Mouse (Mus musculus) heart, embryonic 15.5 days (tissue): ENCODE measurements around the gene Mcrs1. TPM values are rescaled to one million over a fixed set of nuclear protein-coding genes. Genes with fewer than 3 reads are reported as not detected.

Experiments
- ATAC-seq: fragments of 200-750 bp; cut with Nextera tagmentation; replicated peaks from 2 replicates; pipeline ENCODE4 v1.8.0; 2017; ENCODE audit warnings: low read depth, moderate TSS enrichment; ENCODE audit not compliant: insufficient number of reproducible peaks, insufficient read depth, low FRiP score
- H3K27ac ChIP-seq: fragments of 300-500 bp; sonication (generic); 2 replicates; pipeline ENCODE4 v1.5.1; 2015; ENCODE audit warnings: mild to moderate bottlenecking, inconsistent platforms
- H3K27me3 ChIP-seq: fragments of 300-500 bp; sonication (generic); 2 replicates; pipeline ENCODE4 v1.6.1; 2015; ENCODE audit warnings: inconsistent platforms
- H3K36me3 ChIP-seq: fragments of 300-500 bp; sonication (generic); 2 replicates; pipeline ENCODE4 v1.6.1; 2015; ENCODE audit warnings: mild to moderate bottlenecking, inconsistent platforms
- H3K4me1 ChIP-seq: fragments of 300-500 bp; sonication (generic); replicated peaks from 2 replicates; pipeline ENCODE4 v1.6.1; 2015; ENCODE audit warnings: inconsistent platforms
- H3K4me2 ChIP-seq: fragments of 300-500 bp; sonication (generic); 2 replicates; pipeline ENCODE4 v1.6.1; 2015; ENCODE audit warnings: inconsistent platforms, mild to moderate bottlenecking, moderate library complexity
- H3K4me3 ChIP-seq: fragments of 300-500 bp; sonication (generic); 2 replicates; pipeline ENCODE4 v1.5.1; 2015; ENCODE audit warnings: mild to moderate bottlenecking, inconsistent platforms
- H3K9ac ChIP-seq: fragments of 300-500 bp; sonication (generic); 2 replicates; pipeline ENCODE4 v1.6.1; 2015; ENCODE audit warnings: mild to moderate bottlenecking, inconsistent platforms
- H3K9me3 ChIP-seq: fragments of 300-500 bp; sonication (generic); replicated peaks from 2 replicates; pipeline ENCODE4 v1.6.1; 2016; ENCODE audit warnings: inconsistent platforms
- WGBS: fragments of 180-500 bp; shearing (Covaris S2); methylation state at CpG from one replicate; pipeline ENCODE4 v1.1.7; 2015; ENCODE audit warnings: mixed read lengths; 5-methylcytosine and 5-hydroxymethylcytosine counted together
- polyA plus RNA-seq: library from polyadenylated mRNA; unstranded; fragments of >200 nt; fragmentation: Nextera tagmentation; extraction: Ambion mirVana; gene quantifications from 2 replicates; pipeline ENCODE4 v1.2.1, GENCODE M21; 2015

Gene Mcrs1
- polyA plus RNA-seq, 1 experiment from 2014 or later = 134 TPM

GRCm38 (mm10) chr15:99225081-99225810 lies 26.5 kb downstream of the Mcrs1 start:
- peak overlapping the region; percentile 92 for H3K4me2 ChIP-seq
- peaks cover 96% of the 10 kb centered on the region for H3K27me3 ChIP-seq
- peak overlapping the region; percentile 49 for H3K4me3 ChIP-seq
- WGBS = 2% methylated on average over 22 of the region's 22 CpGs
- H3K9ac ChIP-seq = peak overlapping the region; percentile 7; the same call in 1 of the 2 replicates
- no peaks in the 10 kb centered on the region for H3K9me3 ChIP-seq
- H3K4me1 ChIP-seq = peaks cover 42% of the 10 kb centered on the region
- no peaks in the 10 kb centered on the region for H3K36me3 ChIP-seq
- no peak overlapping the region for H3K27ac ChIP-seq
- ATAC-seq = no peak

DNA sequence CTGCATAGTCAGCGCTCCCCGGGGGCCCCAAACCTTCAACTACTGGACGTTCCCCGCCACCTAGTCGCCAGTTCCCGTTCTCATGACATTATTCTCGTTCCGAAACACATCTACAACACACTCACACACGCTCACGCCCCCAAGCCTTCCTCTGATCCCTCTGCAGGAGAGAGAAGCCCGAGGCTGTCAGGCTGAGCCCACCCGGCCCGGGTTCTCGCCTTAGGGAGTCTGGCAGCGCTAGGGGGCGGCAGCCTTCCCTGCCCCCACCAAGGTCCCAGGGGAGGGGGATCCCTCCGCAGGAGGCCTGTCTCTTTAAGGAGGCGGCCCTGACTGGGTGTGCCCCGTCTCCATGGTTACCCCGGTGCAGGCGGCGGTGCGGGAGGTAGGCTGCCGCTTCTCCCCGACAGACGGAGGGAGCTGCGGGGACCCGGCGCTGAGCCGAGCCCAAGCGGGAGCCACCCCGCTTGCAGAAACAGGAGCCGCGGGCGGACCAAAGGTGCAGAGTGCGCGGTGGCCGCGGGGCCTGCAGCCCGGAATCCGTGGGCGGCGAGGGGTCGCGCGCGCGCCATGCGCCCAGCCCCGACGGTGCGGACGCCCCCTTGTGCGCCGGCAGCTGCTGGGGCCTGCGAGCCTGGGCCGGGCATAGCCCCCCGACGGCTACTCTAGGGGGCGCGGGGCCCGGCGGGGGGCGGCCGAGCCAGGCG lies 27.4 kb downstream of the Mcrs1 start, which contains the start of gene Kcnh3:
Gene Kcnh3, plus strand, starts transcription at position 654 of the 704 bp plus-strand sequence.
- no peak within 1 kb of the TSS for H3K27ac ChIP-seq
- H3K9me3 ChIP-seq = no peaks in the 10 kb centered on the region
- peaks cover 42% of the 10 kb centered on the region for H3K4me1 ChIP-seq
- peak; percentile 36 for ATAC-seq
- peak within 1 kb of the TSS; percentile 49 for H3K9ac ChIP-seq
- H3K4me2 ChIP-seq = peak within 1 kb of the TSS; percentile 92
- H3K36me3 ChIP-seq = no peaks in the 10 kb centered on the region
- 1% methylated on average over 66 of the region's 66 CpGs for WGBS
- peak within 1 kb of the TSS; percentile 49 for H3K4me3 ChIP-seq
- H3K27me3 ChIP-seq = peaks cover 97% of the 10 kb centered on the region

DNA sequence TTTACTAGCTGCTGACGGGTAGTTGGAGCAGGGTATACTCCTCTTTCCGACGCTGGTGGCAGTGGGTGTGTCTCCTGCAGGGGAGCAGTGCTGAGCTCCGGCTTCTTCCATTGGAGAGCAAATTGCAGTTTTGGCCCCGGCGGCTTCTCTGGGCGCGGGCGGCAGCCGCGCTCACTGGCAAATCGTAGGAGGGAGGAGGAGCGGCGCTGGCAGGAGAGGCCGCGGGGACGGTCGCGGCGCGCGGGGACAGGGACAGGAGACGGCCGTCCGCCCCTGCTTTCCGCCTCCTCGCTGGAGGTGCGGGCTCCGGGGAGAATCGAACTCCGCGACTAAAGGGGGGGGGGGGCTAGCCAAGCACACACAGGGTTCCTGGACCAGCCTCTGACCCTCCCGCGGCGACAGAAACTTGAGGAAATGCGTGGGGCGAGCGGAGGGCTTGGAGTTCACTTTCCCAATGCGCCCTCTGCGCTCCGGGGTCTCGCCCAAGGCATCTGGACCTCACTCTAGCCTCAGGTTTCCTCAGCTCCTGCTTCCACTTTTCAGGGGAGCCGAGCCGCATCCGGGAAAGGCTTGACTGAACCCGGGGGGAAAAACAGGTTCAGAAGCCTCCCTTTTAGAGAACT lies 28.1 kb downstream of the Mcrs1 start:
- H3K4me1 ChIP-seq = peaks cover 40% of the 10 kb centered on the region
- H3K9ac ChIP-seq = peak overlapping the region; percentile 49
- H3K36me3 ChIP-seq = no peaks in the 10 kb centered on the region
- peaks cover 93% of the 10 kb centered on the region for H3K27me3 ChIP-seq
- peak overlapping the region; percentile 92 for H3K4me2 ChIP-seq
- no peaks in the 10 kb centered on the region for H3K9me3 ChIP-seq
- peak overlapping the region; percentile 49 for H3K4me3 ChIP-seq
- H3K27ac ChIP-seq = no peak overlapping the region
- ATAC-seq = no peak
- under 1% methylated on average over 46 of the region's 46 CpGs for WGBS

DNA sequence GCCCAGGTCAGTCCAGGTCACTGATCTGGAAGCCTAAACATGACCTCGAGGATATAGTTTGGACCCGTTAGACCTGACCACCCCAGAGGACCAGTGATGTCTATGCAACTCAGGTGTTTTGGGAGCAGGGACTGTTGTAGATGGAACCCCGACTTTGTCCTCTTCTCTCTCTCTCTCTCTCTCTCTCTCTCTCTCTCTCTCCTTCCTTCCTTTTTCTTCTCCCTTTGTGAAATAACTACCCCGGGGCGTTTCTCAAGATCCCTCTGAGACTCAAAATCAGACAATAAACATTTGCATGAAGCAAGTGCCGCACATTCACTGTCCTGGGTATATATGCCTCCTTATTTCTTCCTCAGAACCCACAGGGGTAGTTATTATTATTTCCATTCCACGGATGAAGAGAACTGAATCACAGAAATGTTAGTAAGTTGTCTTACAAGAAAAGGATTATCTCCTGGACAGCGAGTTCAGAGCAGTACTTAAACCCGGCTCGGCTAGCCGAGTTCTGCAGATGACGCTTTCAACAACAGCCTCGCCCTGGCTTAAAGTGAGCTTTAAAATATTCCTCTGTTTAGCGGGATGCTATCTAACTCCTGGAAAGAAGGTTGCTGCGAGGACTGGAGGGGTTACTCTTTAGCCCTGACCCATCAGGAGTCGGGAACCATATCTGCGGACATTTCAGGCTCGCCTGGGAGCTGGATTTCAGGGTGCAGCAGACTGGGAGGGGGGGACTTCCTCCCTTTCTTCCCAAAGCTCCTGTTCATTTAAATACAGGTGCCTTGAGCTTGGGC lies 28.8 kb downstream of the Mcrs1 start:
- no peaks in the 10 kb centered on the region for H3K9me3 ChIP-seq
- ATAC-seq = no peak
- H3K4me1 ChIP-seq = peaks cover 40% of the 10 kb centered on the region
- H3K27ac ChIP-seq = no peak overlapping the region
- no peaks in the 10 kb centered on the region for H3K36me3 ChIP-seq
- H3K4me3 ChIP-seq = peak overlapping the region; percentile 49
- H3K27me3 ChIP-seq = peaks cover 86% of the 10 kb centered on the region
- peak overlapping the region; percentile 92 for H3K4me2 ChIP-seq
- WGBS = 8% methylated on average over 18 of the region's 18 CpGs
- H3K9ac ChIP-seq = peak overlapping the region; percentile 49

- no peak overlapping the region for H3K4me3 ChIP-seq
- no peak overlapping the region for H3K4me2 ChIP-seq
- WGBS = 20% methylated on average over 8 of the region's 8 CpGs
- H3K27me3 ChIP-seq = peaks cover 71% of the 10 kb centered on the region
- no peaks in the 10 kb centered on the region for H3K9me3 ChIP-seq
- no peak for ATAC-seq
- no peak overlapping the region for H3K9ac ChIP-seq
- H3K4me1 ChIP-seq = peaks cover 40% of the 10 kb centered on the region
- no peaks in the 10 kb centered on the region for H3K36me3 ChIP-seq
- H3K27ac ChIP-seq = no peak overlapping the region
Observed at GRCm38 (mm10) chr15:99221315-99221952, 30.3 kb downstream of the Mcrs1 start.

DNA sequence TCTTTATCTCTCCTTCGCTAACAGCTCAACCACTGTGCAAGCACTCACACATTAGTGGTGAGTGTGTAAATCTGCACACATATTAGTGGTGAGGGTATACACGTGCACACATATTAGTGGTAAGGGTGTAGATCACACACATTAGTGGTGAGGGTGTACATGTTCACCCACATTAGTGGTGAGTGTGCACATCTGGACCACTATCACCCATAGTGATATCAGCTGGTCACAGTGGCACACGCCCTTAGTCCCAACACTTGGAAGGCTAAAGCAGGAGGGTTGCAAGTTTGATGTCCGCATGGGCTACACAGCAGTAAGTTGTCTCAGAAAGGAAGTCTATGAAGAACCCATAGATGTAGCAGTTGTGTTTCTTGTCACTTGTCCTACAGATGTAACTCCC lies 34.1 kb downstream of the Mcrs1 start:
- Histone ChIP-seq H3K4me3 (no peak overlapping the region), H3K9ac (no peak overlapping the region), H3K36me3 (peaks cover 11% of the 10 kb centered on the region), H3K27me3 (peaks cover 34% of the 10 kb centered on the region), H3K27ac (no peak overlapping the region), H3K4me2 (no peak overlapping the region), H3K9me3 (no peaks in the 10 kb centered on the region), H3K4me1 (peaks cover 9% of the 10 kb centered on the region)
- no peak for ATAC-seq
- 82% methylated on average over 4 of the region's 4 CpGs for WGBS

- Histone ChIP-seq H3K27ac (no peak overlapping the region), H3K4me1 (no peaks in the 10 kb centered on the region), H3K9ac (no peak overlapping the region), H3K4me2 (no peak overlapping the region), H3K4me3 (no peak overlapping the region), H3K9me3 (no peaks in the 10 kb centered on the region), H3K27me3 (peaks cover 17% of the 10 kb centered on the region), H3K36me3 (peaks cover 26% of the 10 kb centered on the region)
- ATAC-seq = no peak
- WGBS = 87% methylated on average over 11 of the region's 11 CpGs
Observed at GRCm38 (mm10) chr15:99215741-99216463, 35.9 kb downstream of the Mcrs1 start.

GRCm38 (mm10) chr15:99214941-99215340 lies 36.8 kb downstream of the Mcrs1 start:
- Histone ChIP-seq H3K9me3 (no peaks in the 10 kb centered on the region), H3K27ac (no peak overlapping the region), H3K36me3 (peaks cover 32% of the 10 kb centered on the region), H3K4me2 (no peak overlapping the region), H3K4me3 (no peak overlapping the region), H3K9ac (no peak overlapping the region), H3K27me3 (peaks cover 8% of the 10 kb centered on the region; the same call in 1 of the 2 replicates), H3K4me1 (no peaks in the 10 kb centered on the region)
- no peak for ATAC-seq
- 75% methylated on average over 2 of the region's 2 CpGs for WGBS

- Histone ChIP-seq H3K4me1 (no peaks in the 10 kb centered on the region), H3K4me3 (no peak overlapping the region), H3K9me3 (no peaks in the 10 kb centered on the region), H3K4me2 (no peak overlapping the region), H3K27ac (no peak overlapping the region), H3K36me3 (peaks cover 46% of the 10 kb centered on the region), H3K27me3 (no peaks in the 10 kb centered on the region), H3K9ac (no peak overlapping the region)
- no peak for ATAC-seq
- 83% methylated on average over 10 of the region's 10 CpGs for WGBS
Observed at GRCm38 (mm10) chr15:99213183-99213582, 38.6 kb downstream of the Mcrs1 start.

GRCm38 (mm10) chr15:99205959-99206358 lies 45.8 kb downstream of the Mcrs1 start:
- no peaks in the 10 kb centered on the region for H3K27me3 ChIP-seq
- H3K9ac ChIP-seq = no peak overlapping the region
- peaks cover 42% of the 10 kb centered on the region for H3K36me3 ChIP-seq
- no peak overlapping the region for H3K4me2 ChIP-seq
- no peak overlapping the region for H3K27ac ChIP-seq
- H3K4me3 ChIP-seq = no peak overlapping the region
- peaks cover 9% of the 10 kb centered on the region; the same call in 1 of the 2 replicates for H3K4me1 ChIP-seq
- no peak for ATAC-seq
- 79% methylated on average over 8 of the region's 8 CpGs for WGBS
- H3K9me3 ChIP-seq = no peaks in the 10 kb centered on the region
